Mouse (Mus musculus) bone marrow macrophage, adult 2 months (primary cell): ENCODE results near the gene Morc1.

Experiments
- CTCF ChIP-seq: IDR thresholded peaks from 2 replicates; pipeline ENCODE4 v1.5.1; 2012; ENCODE audit warnings: low read depth, mild to moderate bottlenecking, low read length, moderate library complexity
- POLR2A ChIP-seq: IDR thresholded peaks from 2 replicates; pipeline ENCODE4 v1.6.1; 2012; ENCODE audit warnings: mild to moderate bottlenecking, low read depth, low read length, borderline replicate concordance

DNA sequence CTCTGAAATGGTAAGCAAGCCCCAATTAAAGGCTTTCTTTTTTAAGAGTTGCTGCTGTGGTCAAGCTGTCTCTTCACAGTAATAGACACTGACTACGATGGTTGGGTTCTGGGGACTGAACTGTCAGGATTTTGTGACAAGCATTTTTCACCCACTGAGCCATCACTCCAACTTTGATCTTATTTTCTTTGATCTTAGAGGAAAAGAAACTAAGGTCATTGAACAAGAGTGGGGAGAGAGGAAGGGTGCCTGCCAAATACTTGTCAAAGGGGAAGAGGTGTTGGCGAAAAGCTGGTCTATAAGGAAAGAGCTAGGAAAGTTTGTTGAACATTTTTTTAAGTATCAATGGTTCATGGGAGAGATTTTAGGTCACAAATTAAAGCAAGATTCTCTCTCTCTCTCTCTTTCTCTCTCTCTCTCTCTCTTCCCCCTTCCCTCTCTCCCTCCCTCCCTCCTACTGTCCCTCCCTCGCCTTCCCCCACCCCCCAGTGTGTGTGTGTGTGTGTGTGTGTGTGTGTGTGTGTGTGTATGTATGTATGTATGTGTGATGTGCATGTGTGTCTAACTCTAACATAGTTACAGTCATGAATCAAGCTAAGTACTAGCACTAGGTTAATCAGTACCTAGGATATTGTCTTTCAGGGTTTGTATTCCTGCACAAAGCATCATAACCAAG, 47.3 kb upstream of the Morc1 start:
- no peak for TF ChIP-seq POLR2A
- TF ChIP-seq CTCF: no peak
